Mouse (Mus musculus): ENCODE measurements around the gene Casc3. TPM values are rescaled to one million over a fixed set of nuclear protein-coding genes. Genes with fewer than 3 reads are reported as not detected.
A peak's percentile ranks its signal among the peaks of the same experiment; 100 is the strongest.

The Casc3 gene
- total and polyA plus RNA-seq, 2 experiments from 2014 or later = 32.2 to 39.7 TPM

- Histone ChIP-seq H3K27ac (ENCODE audit: low read depth, low read length) (no peak overlapping the region), H3K4me3 (ENCODE audit: low read depth, low read length) (no peak overlapping the region), H3K9ac (replicated peaks; ENCODE audit: low read length, poor library complexity, severe bottlenecking) (no peak overlapping the region), H3K27me3 (ENCODE audit: insufficient read depth, low read length) (no peaks in the 10 kb centered on the region), H3K4me1 (ENCODE audit: insufficient read depth, low read length) (peaks cover 6% of the 10 kb centered on the region), H3K9me3 (ENCODE audit: low read length) (no peaks in the 10 kb centered on the region), H3K36me3 (ENCODE audit: insufficient read depth, low read length) (no peaks in the 10 kb centered on the region), H3K4me2 (ENCODE audit: low read depth, low read length, poor library complexity, severe bottlenecking) (no peak overlapping the region)
- TF ChIP-seq CTCF (IDR thresholded peaks at IDR 0.05) = no peak
- 84% methylated on average over 5 of the region's 5 CpGs for WGBS
- ATAC-seq (ENCODE audit: low FRiP score) (no peak), DNase-seq (ENCODE audit: low spot score) (no peak)
Measured at GRCm38 (mm10) chr11:98790631-98791205, 14.0 kb upstream of the Casc3 start.

- H3K4me2 ChIP-seq (ENCODE audit: low read depth, low read length, poor library complexity, severe bottlenecking) = no peak overlapping the region
- WGBS = 88% methylated on average over 1 of the region's 1 CpGs
- no peak for ATAC-seq (ENCODE audit: low FRiP score)
Measured at GRCm38 (mm10) chr11:98791448-98791847, 13.3 kb upstream of the Casc3 start.

GRCm38 (mm10) chr11:98792081-98792480 is 12.6 kb upstream of the Casc3 start:
- no peak overlapping the region for H3K4me2 ChIP-seq (ENCODE audit: low read depth, low read length, poor library complexity, severe bottlenecking)
- H3K9me3 ChIP-seq (ENCODE audit: low read length) = no peaks in the 10 kb centered on the region
- no peak overlapping the region for H3K27ac ChIP-seq (ENCODE audit: low read depth, low read length)
- no peak overlapping the region for H3K4me3 ChIP-seq (ENCODE audit: low read depth, low read length)
- TF ChIP-seq CTCF (IDR thresholded peaks at IDR 0.05) = no peak
- ATAC-seq (ENCODE audit: low FRiP score) (no peak), DNase-seq (ENCODE audit: low spot score) (no peak)
- H3K9ac ChIP-seq (replicated peaks; ENCODE audit: low read length, poor library complexity, severe bottlenecking) = no peak overlapping the region
- H3K27me3 ChIP-seq (ENCODE audit: insufficient read depth, low read length) = no peaks in the 10 kb centered on the region
- 5% methylated on average over 4 of the region's 4 CpGs for WGBS
- no peaks in the 10 kb centered on the region for H3K36me3 ChIP-seq (ENCODE audit: insufficient read depth, low read length)
- H3K4me1 ChIP-seq (ENCODE audit: insufficient read depth, low read length) = peaks cover 2% of the 10 kb centered on the region

More at GRCm38 (mm10) chr11:98791448-98791847, 13.3 kb upstream of the Casc3 start:
- no peak for TF ChIP-seq CTCF (IDR thresholded peaks at IDR 0.05)
- H3K4me3 ChIP-seq (ENCODE audit: low read depth, low read length) = no peak overlapping the region
- H3K4me1 ChIP-seq (ENCODE audit: insufficient read depth, low read length) = peaks cover 2% of the 10 kb centered on the region
- no peaks in the 10 kb centered on the region for H3K36me3 ChIP-seq (ENCODE audit: insufficient read depth, low read length)
- no peak for DNase-seq (ENCODE audit: low spot score)
- no peaks in the 10 kb centered on the region for H3K9me3 ChIP-seq (ENCODE audit: low read length)
- H3K27ac ChIP-seq (ENCODE audit: low read depth, low read length) = no peak overlapping the region
- no peaks in the 10 kb centered on the region for H3K27me3 ChIP-seq (ENCODE audit: insufficient read depth, low read length)
- no peak overlapping the region for H3K9ac ChIP-seq (replicated peaks; ENCODE audit: low read length, poor library complexity, severe bottlenecking)

- H3K4me2 ChIP-seq (ENCODE audit: low read depth, low read length, poor library complexity, severe bottlenecking) = peak overlapping the region; percentile 73
- H3K4me1 ChIP-seq (ENCODE audit: insufficient read depth, low read length) = 0 out of 2 replicates have a peak, but pooled peaks cover 3% of the 10 kb centered on the region
- peak; percentile 65 for TF ChIP-seq CTCF (IDR thresholded peaks at IDR 0.05)
- peak overlapping the region; percentile 100 for H3K27ac ChIP-seq (ENCODE audit: low read depth, low read length)
- H3K9ac ChIP-seq (replicated peaks; ENCODE audit: low read length, poor library complexity, severe bottlenecking) = peak overlapping the region; percentile 99
- H3K9me3 ChIP-seq (ENCODE audit: low read length) = no peaks in the 10 kb centered on the region
- DNase-seq (ENCODE audit: low spot score) = peak; percentile 82
- peak; percentile 59 for ATAC-seq (ENCODE audit: low FRiP score)
- H3K36me3 ChIP-seq (ENCODE audit: insufficient read depth, low read length) = peaks cover 8% of the 10 kb centered on the region
- peak overlapping the region; percentile 94 for H3K4me3 ChIP-seq (ENCODE audit: low read depth, low read length)
- no peaks in the 10 kb centered on the region for H3K27me3 ChIP-seq (ENCODE audit: insufficient read depth, low read length)
- whole genome bisulfite sequencing = 2% methylated on average over 18 of the region's 30 CpGs
Measured at GRCm38 (mm10) chr11:98794469-98795014, 10.2 kb upstream of the Casc3 start.

GRCm38 (mm10) chr11:98795015-98795713 is 9.5 kb upstream of the Casc3 start, which contains the start of gene Msl1:
Gene Msl1, plus strand, starts transcription at chr11:98795516.
- H3K27ac ChIP-seq (ENCODE audit: low read depth, low read length) = peak within 1 kb of the TSS; percentile 100
- peaks cover 11% of the 10 kb centered on the region for H3K36me3 ChIP-seq (ENCODE audit: insufficient read depth, low read length)
- DNase-seq (ENCODE audit: low spot score) (peak; percentile 91), ATAC-seq (ENCODE audit: low FRiP score) (peak; percentile 72)
- H3K4me2 ChIP-seq (ENCODE audit: low read depth, low read length, poor library complexity, severe bottlenecking) = peak within 1 kb of the TSS; percentile 73
- H3K9me3 ChIP-seq (ENCODE audit: low read length) = no peaks in the 10 kb centered on the region
- peak within 1 kb of the TSS; percentile 99 for H3K9ac ChIP-seq (replicated peaks; ENCODE audit: low read length, poor library complexity, severe bottlenecking)
- H3K4me3 ChIP-seq (ENCODE audit: low read depth, low read length) = peak within 1 kb of the TSS; percentile 94
- H3K27me3 ChIP-seq (ENCODE audit: insufficient read depth, low read length) = no peaks in the 10 kb centered on the region
- H3K4me1 ChIP-seq (ENCODE audit: insufficient read depth, low read length) = 0 out of 2 replicates have a peak, but pooled peaks cover 3% of the 10 kb centered on the region
- under 1% methylated on average over 39 of the region's 89 CpGs for WGBS
- peak; percentile 39 for TF ChIP-seq CTCF (IDR thresholded peaks at IDR 0.05)

Data from midbrain, postnatal 0 days (tissue).